Mouse (Mus musculus): Measurements from ENCODE around the gene Pdxdc1. TPM values are rescaled to one million over a fixed set of nuclear protein-coding genes. Genes with fewer than 3 reads are reported as not detected.
"Not testable (repeated sequence)": the region's sequence is repeated elsewhere in the genome, so short reads cannot be mapped to it uniquely, and the experiment has no call there.

Pdxdc1 gene
- total and polyA plus RNA-seq, 3 experiments, result 36.8 to 107 (median 81.1) TPM

- no peak for DNase-seq
Measured at GRCm38 (mm10) chr16:13890449-13890848, 12.5 kb downstream of the Pdxdc1 start.

GRCm38 (mm10) chr16:13883094-13883774 lies 19.7 kb downstream of the Pdxdc1 start:
- no peak for DNase-seq

- no peak for DNase-seq
Measured at GRCm38 (mm10) chr16:13875483-13875882, 27.4 kb downstream of the Pdxdc1 start.

GRCm38 (mm10) chr16:13867910-13868514 lies 34.9 kb downstream of the Pdxdc1 start:
- peak; percentile 17 for DNase-seq

GRCm38 (mm10) chr16:13867406-13867805 lies 35.5 kb downstream of the Pdxdc1 start:
- DNase-seq, result not testable (repeated sequence)

- DNase-seq, result no peak
Measured at GRCm38 (mm10) chr16:13866616-13867015, 36.3 kb downstream of the Pdxdc1 start.

- no peak for DNase-seq
Measured at GRCm38 (mm10) chr16:13866076-13866475, 36.9 kb downstream of the Pdxdc1 start.

GRCm38 (mm10) chr16:13853886-13854285 lies 49.0 kb downstream of the Pdxdc1 start:
- DNase-seq, result no peak

GRCm38 (mm10) chr16:13851446-13851845 lies 51.5 kb downstream of the Pdxdc1 start:
- DNase-seq, result no peak

- DNase-seq, result no peak
Measured at GRCm38 (mm10) chr16:13848310-13848709, 54.6 kb downstream of the Pdxdc1 start.

- no peak for DNase-seq
Measured at GRCm38 (mm10) chr16:13846675-13847074, 56.3 kb downstream of the Pdxdc1 start.

- DNase-seq, result no peak
Measured at GRCm38 (mm10) chr16:13845031-13845430, 57.9 kb downstream of the Pdxdc1 start.

- no peak for DNase-seq
Measured at GRCm38 (mm10) chr16:13840956-13841355, 62.0 kb downstream of the Pdxdc1 start.

GRCm38 (mm10) chr16:13840056-13840455 lies 62.9 kb downstream of the Pdxdc1 start:
- no peak for DNase-seq

- no peak for DNase-seq
Measured at GRCm38 (mm10) chr16:13834382-13834781, 68.5 kb downstream of the Pdxdc1 start.

- peak; percentile 25 for DNase-seq
Measured at GRCm38 (mm10) chr16:13831606-13832005, 71.3 kb downstream of the Pdxdc1 start.

- no peak for DNase-seq
Measured at GRCm38 (mm10) chr16:13830444-13830843, 72.5 kb downstream of the Pdxdc1 start.

GRCm38 (mm10) chr16:13826511-13826910 lies 76.4 kb downstream of the Pdxdc1 start:
- DNase-seq, result no peak

GRCm38 (mm10) chr16:13825781-13826490 lies 77.0 kb downstream of the Pdxdc1 start:
- DNase-seq, result no peak

- no peak for DNase-seq
Measured at GRCm38 (mm10) chr16:13820771-13821170, 82.2 kb downstream of the Pdxdc1 start.

- no peak for DNase-seq
Measured at GRCm38 (mm10) chr16:13819806-13820500, 83.0 kb downstream of the Pdxdc1 start.

GRCm38 (mm10) chr16:13819394-13819743 lies 83.6 kb downstream of the Pdxdc1 start:
- no peak for DNase-seq

Measured in adrenal gland, adult 2 months (tissue).